Mouse (Mus musculus): ENCODE measurements around the gene Pbx4.

Gene Pbx4

GRCm38 (mm10) chr8:69874155-69874554 is 41.9 kb downstream of the Pbx4 start:
- no peak for DNase-seq (ENCODE audit: low read depth, low spot score)

DNA sequence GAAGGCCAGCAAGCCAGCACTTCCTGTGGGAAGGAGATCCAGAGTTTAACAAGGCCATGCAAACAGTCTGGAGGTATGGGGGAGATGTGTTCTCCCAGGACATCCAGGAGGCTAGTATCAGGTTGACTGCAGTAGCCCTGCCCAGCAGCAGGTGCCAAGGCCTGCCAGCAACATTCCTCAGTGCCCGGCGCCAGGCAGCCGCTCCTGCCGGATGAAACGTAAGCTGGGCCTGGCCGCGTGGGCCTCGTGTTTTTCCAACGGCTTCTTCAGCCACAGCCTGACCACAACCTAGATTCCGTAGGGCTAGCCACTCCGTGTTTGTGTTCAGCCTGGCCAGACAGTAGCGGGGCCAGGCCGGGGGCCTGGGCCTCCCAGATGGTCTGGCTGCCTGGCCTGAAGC is 42.4 kb downstream of the Pbx4 start:
- no peak for DNase-seq (ENCODE audit: low read depth, low spot score)

DNA sequence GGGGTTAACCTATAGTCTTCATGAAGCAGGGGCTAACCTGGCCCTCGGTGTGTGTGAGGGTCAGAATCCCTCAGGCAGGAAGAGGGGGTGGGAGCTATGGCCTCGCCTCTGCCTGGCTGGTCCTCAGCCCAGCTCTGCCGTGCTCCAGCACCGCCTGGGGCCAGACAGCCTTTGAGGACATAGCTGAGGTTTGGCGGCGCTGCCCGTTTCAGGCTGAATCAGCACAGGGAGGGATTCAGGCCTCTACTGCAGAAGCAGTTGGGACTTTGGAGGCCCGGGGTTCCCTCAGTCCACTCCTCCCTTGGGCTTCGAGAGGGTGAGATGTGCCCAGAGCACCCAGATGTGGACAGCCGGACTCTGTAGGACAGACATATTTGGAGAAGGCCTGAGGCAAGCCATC is 43.8 kb downstream of the Pbx4 start:
- no peak for DNase-seq (ENCODE audit: low read depth, low spot score)

GRCm38 (mm10) chr8:69876967-69877366 is 44.7 kb downstream of the Pbx4 start:
- no peak for DNase-seq (ENCODE audit: low read depth, low spot score)

- no peak for DNase-seq (ENCODE audit: low read depth, low spot score)
Observed at GRCm38 (mm10) chr8:69877396-69877795, 45.1 kb downstream of the Pbx4 start.

DNA sequence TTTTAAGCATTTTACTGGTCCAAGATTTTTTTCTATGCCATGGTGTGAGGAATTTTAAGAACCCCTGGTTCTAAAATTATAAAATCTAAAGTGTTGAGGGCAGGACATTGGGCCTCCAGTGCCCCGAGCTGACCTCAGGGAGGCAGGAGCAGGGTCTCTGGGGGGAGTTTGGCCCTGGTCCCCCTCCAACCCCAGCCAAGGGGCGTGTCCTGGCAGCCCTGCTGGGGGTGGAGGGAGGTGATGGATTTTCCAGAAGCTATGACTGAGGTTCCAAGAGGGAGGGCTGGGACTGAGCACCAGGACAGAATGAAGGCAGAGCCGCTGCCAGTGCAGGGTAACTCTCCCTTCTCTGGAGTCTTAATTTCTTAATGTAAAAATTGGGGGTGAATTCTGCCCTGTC is 45.7 kb downstream of the Pbx4 start:
- DNase-seq (ENCODE audit: low read depth, low spot score), result no peak

DNA sequence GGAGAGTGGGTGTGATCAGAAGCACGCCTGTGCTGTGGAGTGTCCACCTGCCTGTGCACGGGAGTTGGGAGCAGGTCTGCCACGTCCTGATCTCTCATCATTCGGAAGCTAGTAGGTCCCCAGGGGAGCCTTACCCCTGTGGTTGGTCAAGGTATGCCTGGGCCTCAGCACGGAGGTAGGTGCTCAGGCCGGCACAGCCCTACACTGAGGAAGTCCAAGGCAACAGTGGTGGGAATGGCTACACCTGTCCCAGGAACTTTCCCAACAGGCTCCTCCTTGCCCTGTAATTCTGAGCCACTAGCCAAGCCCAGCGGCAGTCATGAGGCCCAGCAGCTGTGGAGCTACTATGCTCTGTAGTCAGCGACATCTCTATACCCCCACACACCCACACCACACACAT is 47.4 kb downstream of the Pbx4 start:
- no peak for DNase-seq (ENCODE audit: low read depth, low spot score)

DNA sequence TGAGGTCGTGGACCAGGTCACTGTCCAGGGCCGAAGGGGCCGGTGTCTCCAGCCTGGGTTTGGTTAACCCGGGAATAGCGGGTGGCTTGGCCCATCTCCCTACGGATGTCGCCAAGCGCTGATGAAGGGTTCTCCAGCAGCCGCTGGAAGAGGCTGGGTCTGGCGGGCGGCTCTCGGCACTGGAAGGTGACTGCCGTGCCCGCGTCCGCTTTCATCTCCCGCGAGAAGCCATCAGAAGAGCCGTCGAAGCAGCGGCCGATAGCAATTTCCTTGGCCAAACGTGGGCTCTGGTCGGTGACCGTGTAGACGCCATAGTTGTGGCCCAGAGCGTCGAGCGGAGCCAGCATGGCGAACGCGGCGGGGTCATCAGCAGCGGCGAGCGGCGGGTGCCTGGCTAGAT is 48.5 kb downstream of the Pbx4 start:
- DNase-seq (ENCODE audit: low read depth, low spot score), result no peak

GRCm38 (mm10) chr8:69881261-69881865 is 49.1 kb downstream of the Pbx4 start:
- DNase-seq (ENCODE audit: low read depth, low spot score), result no peak

- DNase-seq (ENCODE audit: low read depth, low spot score), result no peak
Observed at GRCm38 (mm10) chr8:69882021-69882756, 49.9 kb downstream of the Pbx4 start.

- DNase-seq (ENCODE audit: low read depth, low spot score), result no peak
Observed at GRCm38 (mm10) chr8:69882833-69883600, 50.7 kb downstream of the Pbx4 start.

- DNase-seq (ENCODE audit: low read depth, low spot score), result no peak
Observed at GRCm38 (mm10) chr8:69884141-69884540, 51.9 kb downstream of the Pbx4 start.

GRCm38 (mm10) chr8:69887289-69888243 is 55.3 kb downstream of the Pbx4 start, which contains the start of gene Cilp2:
TSS of gene Cilp2 (minus strand) at chr8:69887687.
- DNase-seq (ENCODE audit: low read depth, low spot score), result no peak

- no peak for DNase-seq (ENCODE audit: low read depth, low spot score)
Observed at GRCm38 (mm10) chr8:69888244-69888866, 56.1 kb downstream of the Pbx4 start.

GRCm38 (mm10) chr8:69888902-69889301 is 56.6 kb downstream of the Pbx4 start:
- DNase-seq (ENCODE audit: low read depth, low spot score), result no peak

GRCm38 (mm10) chr8:69890813-69891241 is 58.5 kb downstream of the Pbx4 start:
- no peak for DNase-seq (ENCODE audit: low read depth, low spot score)

GRCm38 (mm10) chr8:69893863-69894262 is 61.6 kb downstream of the Pbx4 start:
- DNase-seq (ENCODE audit: low read depth, low spot score), result no peak

- no peak for DNase-seq (ENCODE audit: low read depth, low spot score)
Observed at GRCm38 (mm10) chr8:69894836-69895332, 62.6 kb downstream of the Pbx4 start.

- no peak for DNase-seq (ENCODE audit: low read depth, low spot score)
Observed at GRCm38 (mm10) chr8:69895772-69896451, 63.6 kb downstream of the Pbx4 start.

GRCm38 (mm10) chr8:69897857-69898256 is 65.6 kb downstream of the Pbx4 start:
- DNase-seq (ENCODE audit: low read depth, low spot score), result no peak
